Mouse (Mus musculus) testis, adult 2 months (tissue): ENCODE results near the gene Tmem135.

Experiments used
- CTCF ChIP-seq: fragments of 200-500 bp; IDR thresholded peaks from 2 replicates; pipeline ENCODE4 v1.5.1; 2012; ENCODE audit warnings: low read depth, mild to moderate bottlenecking, inconsistent platforms, low read length, moderate library complexity; ENCODE audit not compliant: control insufficient read depth, insufficient read depth, insufficient replicate concordance
- POLR2A ChIP-seq: fragments of 200-500 bp; IDR thresholded peaks from 2 replicates; pipeline ENCODE4 v1.6.1; 2012; ENCODE audit warnings: low read depth, mild to moderate bottlenecking, inconsistent platforms, low read length, moderate library complexity; ENCODE audit not compliant: control insufficient read depth

DNA sequence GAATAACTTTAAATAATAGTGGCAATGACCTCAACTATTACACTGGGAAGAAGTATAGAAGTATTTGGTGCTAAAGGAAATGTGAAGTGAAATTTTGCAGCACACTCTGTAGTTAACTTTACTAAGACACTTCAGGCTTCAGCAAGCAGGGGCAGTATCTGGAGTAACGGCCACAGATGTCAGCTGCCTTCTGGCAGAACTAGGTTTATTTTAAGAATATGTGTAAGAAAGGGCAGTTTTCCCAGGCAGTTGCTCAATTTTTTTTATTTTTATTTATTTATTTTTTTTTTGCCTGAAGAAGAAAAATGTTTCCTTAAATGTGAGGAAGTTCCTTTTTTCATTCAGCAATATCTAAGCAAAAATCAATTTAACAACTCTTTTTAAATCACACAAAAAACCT, 187.4 kb downstream of the Tmem135 start:
- TF ChIP-seq CTCF (no peak), POLR2A (no peak)
